Mouse (Mus musculus) hindbrain, embryonic 14.5 days (tissue): ENCODE measurements around the gene Ap3m1. TPM values are rescaled to one million over a fixed set of nuclear protein-coding genes. Genes with fewer than 3 reads are reported as not detected.

Experiments
- ATAC-seq: fragments of 200-750 bp; cut with Nextera tagmentation; 2 replicates; pipeline ENCODE4 v1.8.0; 2017; ENCODE audit warnings: moderate number of reproducible peaks, mild to moderate bottlenecking, moderate TSS enrichment, moderate library complexity; ENCODE audit not compliant: low FRiP score
- DNase-seq: peaks from one replicate; pipeline ENCODE4 v3.0.0-alpha.2; 2015; ENCODE audit warnings: low spot score
- H3K27ac ChIP-seq: fragments of 300-500 bp; sonication (generic); 2 replicates; pipeline ENCODE4 v1.5.1; 2014; ENCODE audit warnings: mild to moderate bottlenecking, moderate library complexity
- H3K27me3 ChIP-seq: fragments of 300-500 bp; sonication (generic); 2 replicates; pipeline ENCODE4 v1.6.1; 2014; ENCODE audit warnings: mild to moderate bottlenecking, low read length, mixed read lengths; ENCODE audit not compliant: control insufficient read depth, insufficient read depth
- H3K36me3 ChIP-seq: fragments of 300-500 bp; sonication (generic); replicated peaks from 2 replicates; pipeline ENCODE4 v1.6.1; 2014; ENCODE audit not compliant: control insufficient read depth, insufficient read depth
- H3K4me1 ChIP-seq: fragments of 300-500 bp; sonication (generic); replicated peaks from 2 replicates; pipeline ENCODE4 v1.6.1; 2014; ENCODE audit warnings: antibody characterized with exemption, low read length, mixed read lengths; ENCODE audit not compliant: control insufficient read depth, insufficient read depth
- H3K4me2 ChIP-seq: fragments of 300-500 bp; sonication (generic); replicated peaks from 2 replicates; pipeline ENCODE4 v1.6.1; 2014; ENCODE audit warnings: mild to moderate bottlenecking, moderate library complexity
- H3K4me3 ChIP-seq: fragments of 300-500 bp; sonication (generic); replicated peaks from 2 replicates; pipeline ENCODE4 v1.5.1; 2014; ENCODE audit warnings: mild to moderate bottlenecking, low read length
- H3K9ac ChIP-seq: fragments of 300-500 bp; sonication (generic); 2 replicates; pipeline ENCODE4 v1.6.1; 2014
- H3K9me3 ChIP-seq: fragments of 300-500 bp; sonication (generic); 2 replicates; pipeline ENCODE4 v1.6.1; 2016; ENCODE audit warnings: low read length; ENCODE audit not compliant: control insufficient read depth
- WGBS: fragments of 180-500 bp; shearing (Covaris S2); extraction: QIAGEN DNeasy Blood & Tissue Kit; methylation state at CpG from one replicate; pipeline ENCODE4 v1.1.7; 2014; 5-methylcytosine and 5-hydroxymethylcytosine counted together
- polyA plus RNA-seq: library from polyadenylated mRNA; unstranded; fragments of >200 nt; fragmentation: Nextera tagmentation; extraction: Ambion mirVana; gene quantifications from 2 replicates; pipeline ENCODE4 v1.2.1, GENCODE M21; 2014

Gene Ap3m1
- polyA plus RNA-seq, 1 experiment from 2014 or later = 94.5 TPM

GRCm38 (mm10) chr14:21074398-21075320 lies 22.4 kb upstream of the Ap3m1 start:
- Histone ChIP-seq H3K27ac (no peak overlapping the region), H3K4me2 (peak overlapping the region; percentile 76), H3K9me3 (no peaks in the 10 kb centered on the region), H3K4me1 (0 out of 2 replicates have a peak, but pooled peaks cover 4% of the 10 kb centered on the region), H3K9ac (no peak overlapping the region; the same call in 1 of the 2 replicates), H3K36me3 (no peaks in the 10 kb centered on the region), H3K4me3 (peak overlapping the region; percentile 69; the same call in 1 of the 2 replicates), H3K27me3 (no peaks in the 10 kb centered on the region)
- DNase-seq (no peak), ATAC-seq (no peak)
- WGBS = 71% methylated on average over 11 of the region's 11 CpGs

DNA sequence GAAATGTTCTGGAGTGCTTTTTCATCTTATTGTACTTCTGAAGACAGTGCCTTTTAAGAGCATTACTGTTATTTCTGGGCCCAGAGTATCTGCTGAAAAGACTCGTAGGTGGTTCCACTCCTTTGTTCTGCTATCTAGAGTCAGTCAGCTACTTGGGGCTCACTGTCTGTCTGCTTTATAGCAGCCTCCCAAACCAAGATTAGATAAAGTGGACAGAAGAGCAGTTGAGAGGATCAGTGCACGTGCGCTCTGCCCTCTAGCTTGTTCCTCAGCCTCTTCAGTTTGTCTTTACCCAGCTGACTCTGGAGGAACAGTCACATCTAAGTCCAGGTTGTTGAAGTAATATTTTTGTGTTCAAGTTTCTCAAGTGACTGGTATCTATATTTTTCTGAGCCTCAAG lies 21.7 kb upstream of the Ap3m1 start:
- DNase-seq = no peak
- Histone ChIP-seq H3K4me2 (no peak overlapping the region), H3K27me3 (no peaks in the 10 kb centered on the region), H3K4me3 (no peak overlapping the region), H3K9me3 (no peaks in the 10 kb centered on the region), H3K9ac (no peak overlapping the region), H3K4me1 (0 out of 2 replicates have a peak, but pooled peaks cover 4% of the 10 kb centered on the region), H3K36me3 (no peaks in the 10 kb centered on the region), H3K27ac (no peak overlapping the region)
- ATAC-seq = no peak
- WGBS = 64% methylated on average over 3 of the region's 3 CpGs

GRCm38 (mm10) chr14:21069594-21069993 lies 17.3 kb upstream of the Ap3m1 start:
- no peaks in the 10 kb centered on the region for H3K9me3 ChIP-seq
- H3K4me1 ChIP-seq = no peaks in the 10 kb centered on the region
- no peak overlapping the region for H3K9ac ChIP-seq
- WGBS = 93% methylated on average over 5 of the region's 5 CpGs
- no peak overlapping the region for H3K27ac ChIP-seq
- H3K36me3 ChIP-seq = no peaks in the 10 kb centered on the region
- ATAC-seq (no peak), DNase-seq (no peak)
- no peak overlapping the region for H3K4me3 ChIP-seq
- no peak overlapping the region for H3K4me2 ChIP-seq
- no peaks in the 10 kb centered on the region for H3K27me3 ChIP-seq

DNA sequence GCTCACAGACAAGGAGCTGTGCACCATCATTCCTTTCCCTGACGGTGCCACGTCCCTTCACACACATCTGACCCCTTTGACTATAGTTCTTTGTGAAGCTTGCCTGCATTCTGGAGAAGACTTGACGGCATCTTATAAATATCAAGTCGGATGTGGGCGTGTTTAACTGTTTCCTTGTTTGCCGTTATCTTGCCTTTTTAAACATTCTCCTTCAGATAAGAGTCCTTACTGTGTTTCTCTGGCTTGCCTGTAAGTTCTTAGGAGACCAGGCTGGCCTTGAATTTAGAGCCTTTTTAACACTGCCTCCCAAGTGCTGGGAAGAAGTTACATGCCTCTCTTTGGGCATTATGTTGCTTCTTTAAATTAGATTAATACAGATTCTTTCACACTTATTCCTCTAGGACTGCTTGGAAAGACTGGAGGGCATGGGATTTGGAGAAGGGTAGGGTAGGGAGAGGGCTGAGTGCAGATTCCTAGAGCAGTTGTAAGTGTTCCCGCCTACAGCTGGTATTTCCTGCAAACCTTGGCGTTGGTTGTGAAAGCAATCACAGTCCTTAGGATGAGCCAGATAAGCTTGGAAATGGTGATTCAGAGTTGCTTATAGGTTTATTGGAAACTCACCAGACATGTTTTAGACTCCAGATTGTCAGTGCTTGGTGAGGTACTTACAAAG lies 13.3 kb upstream of the Ap3m1 start:
- Histone ChIP-seq H3K4me3 (no peak overlapping the region), H3K4me2 (no peak overlapping the region), H3K27me3 (no peaks in the 10 kb centered on the region), H3K9me3 (no peaks in the 10 kb centered on the region), H3K9ac (no peak overlapping the region), H3K27ac (no peak overlapping the region), H3K36me3 (no peaks in the 10 kb centered on the region), H3K4me1 (no peaks in the 10 kb centered on the region)
- ATAC-seq = no peak
- DNase-seq = no peak
- WGBS = 77% methylated on average over 8 of the region's 8 CpGs

- ATAC-seq = no peak
- no peaks in the 10 kb centered on the region for H3K36me3 ChIP-seq
- no peak for DNase-seq
- no peaks in the 10 kb centered on the region for H3K9me3 ChIP-seq
- H3K4me1 ChIP-seq = no peaks in the 10 kb centered on the region
- H3K4me2 ChIP-seq = no peak overlapping the region
- H3K9ac ChIP-seq = no peak overlapping the region
- no peaks in the 10 kb centered on the region for H3K27me3 ChIP-seq
- 79% methylated on average over 1 of the region's 1 CpGs for WGBS
- H3K27ac ChIP-seq = no peak overlapping the region
- H3K4me3 ChIP-seq = no peak overlapping the region
These were observed 12.0 kb upstream of the Ap3m1 start for GRCm38 (mm10) chr14:21064321-21064720.

GRCm38 (mm10) chr14:21062766-21063513 lies 10.6 kb upstream of the Ap3m1 start:
- 85% methylated on average over 5 of the region's 5 CpGs for WGBS
- Histone ChIP-seq H3K4me1 (no peaks in the 10 kb centered on the region), H3K9me3 (no peaks in the 10 kb centered on the region)

GRCm38 (mm10) chr14:21058972-21059371 lies 6.7 kb upstream of the Ap3m1 start:
- no peak overlapping the region for H3K27ac ChIP-seq
- no peak for DNase-seq
- ATAC-seq = no peak
- no peak overlapping the region for H3K4me2 ChIP-seq
- no peaks in the 10 kb centered on the region for H3K4me1 ChIP-seq
- H3K27me3 ChIP-seq = no peaks in the 10 kb centered on the region
- H3K9me3 ChIP-seq = no peaks in the 10 kb centered on the region
- H3K4me3 ChIP-seq = no peak overlapping the region
- 89% methylated on average over 2 of the region's 2 CpGs for WGBS
- H3K9ac ChIP-seq = no peak overlapping the region
- H3K36me3 ChIP-seq = no peaks in the 10 kb centered on the region

More at GRCm38 (mm10) chr14:21062766-21063513, 10.6 kb upstream of the Ap3m1 start:
- ATAC-seq (no peak), DNase-seq (no peak)
- no peak overlapping the region for H3K9ac ChIP-seq
- H3K4me3 ChIP-seq = no peak overlapping the region
- no peak overlapping the region for H3K27ac ChIP-seq
- no peak overlapping the region for H3K4me2 ChIP-seq
- no peaks in the 10 kb centered on the region for H3K36me3 ChIP-seq
- H3K27me3 ChIP-seq = no peaks in the 10 kb centered on the region

GRCm38 (mm10) chr14:21053586-21053985 lies 1.3 kb upstream of the Ap3m1 start:
- peak overlapping the region; percentile 95 for H3K4me2 ChIP-seq
- 51% methylated on average over 7 of the region's 7 CpGs for WGBS
- no peak for ATAC-seq

GRCm38 (mm10) chr14:21053151-21053550 lies 843 bp upstream of the Ap3m1 start:
- peak overlapping the region; percentile 77; the same call in 1 of the 2 replicates for H3K9ac ChIP-seq
- DNase-seq (no peak), ATAC-seq (no peak)
- H3K27ac ChIP-seq = no peak overlapping the region
- peak overlapping the region; percentile 81 for H3K4me3 ChIP-seq
- WGBS = 14% methylated on average over 8 of the region's 8 CpGs
- H3K27me3 ChIP-seq = no peaks in the 10 kb centered on the region
- H3K4me2 ChIP-seq = peak overlapping the region; percentile 95
- H3K4me1 ChIP-seq = peaks cover 12% of the 10 kb centered on the region
- no peaks in the 10 kb centered on the region for H3K9me3 ChIP-seq
- no peaks in the 10 kb centered on the region for H3K36me3 ChIP-seq

More at GRCm38 (mm10) chr14:21053586-21053985, 1.3 kb upstream of the Ap3m1 start:
- Histone ChIP-seq H3K27ac (no peak overlapping the region), H3K9ac (peak overlapping the region; percentile 77; the same call in 1 of the 2 replicates), H3K9me3 (no peaks in the 10 kb centered on the region), H3K36me3 (no peaks in the 10 kb centered on the region), H3K4me3 (no peak overlapping the region), H3K4me1 (peaks cover 12% of the 10 kb centered on the region), H3K27me3 (no peaks in the 10 kb centered on the region)
- no peak for DNase-seq
